Mouse (Mus musculus) intestine, embryonic 14.5 days (tissue): ENCODE measurements around the gene Mns1. TPM values are rescaled to one million over a fixed set of nuclear protein-coding genes. Genes with fewer than 3 reads are reported as not detected.

Experiments
- ATAC-seq: fragments of 200-750 bp; cut with Nextera tagmentation; replicated peaks from 2 replicates; pipeline ENCODE4 v1.8.0; 2017; ENCODE audit warnings: low read depth, moderate number of reproducible peaks, moderate TSS enrichment, moderate library complexity; ENCODE audit not compliant: low FRiP score, low TSS enrichment
- DNase-seq: peaks from one replicate; pipeline ENCODE4 v3.0.0-alpha.2; 2018; ENCODE audit warnings: low spot score
- H3K27ac ChIP-seq: fragments of 300-500 bp; sonication (generic); 2 replicates; pipeline ENCODE4 v1.5.1; 2014; ENCODE audit warnings: low read depth, mild to moderate bottlenecking, control low read depth
- H3K27me3 ChIP-seq: fragments of 300-500 bp; sonication (generic); replicated peaks from 2 replicates; pipeline ENCODE4 v1.6.1; 2014; ENCODE audit warnings: low read length, control low read depth; ENCODE audit not compliant: control insufficient read depth, insufficient read depth
- H3K36me3 ChIP-seq: fragments of 300-500 bp; sonication (generic); 2 replicates; pipeline ENCODE4 v1.6.1; 2014; ENCODE audit warnings: low read length, control low read depth; ENCODE audit not compliant: control insufficient read depth, insufficient read depth
- H3K4me1 ChIP-seq: fragments of 300-500 bp; sonication (generic); replicated peaks from 2 replicates; pipeline ENCODE4 v1.6.1; 2014; ENCODE audit warnings: low read length, control low read depth, mixed read lengths; ENCODE audit not compliant: control insufficient read depth, insufficient read depth
- H3K4me2 ChIP-seq: fragments of 300-500 bp; sonication (generic); 2 replicates; pipeline ENCODE4 v1.6.1; 2014; ENCODE audit warnings: low read length
- H3K4me3 ChIP-seq: fragments of 300-500 bp; sonication (generic); 2 replicates; pipeline ENCODE4 v1.5.1; 2014; ENCODE audit warnings: low read depth, low read length, control low read depth, mixed read lengths
- H3K9ac ChIP-seq: fragments of 300-500 bp; sonication (generic); 2 replicates; pipeline ENCODE4 v1.6.1; 2014; ENCODE audit warnings: mild to moderate bottlenecking, low read length
- H3K9me3 ChIP-seq: fragments of 300-500 bp; sonication (generic); 2 replicates; pipeline ENCODE4 v1.6.1; 2016; ENCODE audit warnings: low read length, control low read depth; ENCODE audit not compliant: control insufficient read depth
- WGBS: fragments of 180-500 bp; shearing (Covaris S2); extraction: QIAGEN DNeasy Blood & Tissue Kit; methylation state at CpG from one replicate; pipeline ENCODE4 v1.1.7; 2014; 5-methylcytosine and 5-hydroxymethylcytosine counted together
- microRNA-seq: library from miRNA; unstranded; fragments of <30 nt; microRNA quantifications from one replicate; pipeline ENCODE4, GENCODE M21; 2016
- polyA plus RNA-seq: library from polyadenylated mRNA; unstranded; fragments of >200 nt; fragmentation: Nextera tagmentation; extraction: Ambion mirVana; gene quantifications from 2 replicates; pipeline ENCODE4 v1.2.1, GENCODE M21; 2014

The Mns1 gene
- polyA plus RNA-seq, 1 experiment from 2014 or later, result 20.9 TPM

DNA sequence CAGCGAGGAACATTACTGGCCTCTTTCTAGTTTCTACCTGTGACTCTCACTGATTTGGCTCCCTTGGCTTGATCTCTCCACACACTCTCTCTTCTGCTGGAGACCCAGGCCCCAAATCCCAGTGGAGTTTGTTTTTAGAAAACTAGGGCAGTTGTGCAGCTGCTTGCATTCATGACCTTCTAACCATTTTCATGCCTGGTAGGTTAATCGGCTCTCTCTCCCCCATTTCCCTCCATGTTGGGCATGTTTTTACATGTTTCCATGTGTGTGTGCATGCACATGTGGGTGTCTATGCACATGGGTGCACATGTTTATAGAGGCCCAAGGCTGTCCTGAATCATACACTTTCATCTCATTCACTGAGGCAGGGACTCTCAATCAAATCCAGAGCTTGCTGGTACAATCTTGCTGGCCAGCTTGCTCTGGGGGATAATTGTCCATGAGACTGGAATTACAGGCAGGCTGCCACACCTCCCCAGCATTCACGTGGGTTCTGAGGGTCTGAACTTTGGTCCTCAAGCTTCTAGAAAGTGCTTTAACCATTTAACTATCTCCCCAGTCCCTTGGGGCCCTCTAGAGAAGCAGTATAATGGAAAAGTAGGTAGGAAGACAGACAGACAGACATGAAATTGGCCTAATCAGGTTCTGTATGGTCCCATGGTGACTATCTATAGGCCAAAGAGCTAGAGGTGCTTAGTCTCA lies 56.3 kb downstream of the Mns1 start:
- Histone ChIP-seq H3K27me3 (no peaks in the 10 kb centered on the region), H3K9me3 (no peaks in the 10 kb centered on the region), H3K36me3 (peaks cover 2% of the 10 kb centered on the region; the same call in 1 of the 2 replicates), H3K4me3 (no peak overlapping the region), H3K4me2 (no peak overlapping the region), H3K27ac (no peak overlapping the region), H3K4me1 (peaks cover 13% of the 10 kb centered on the region), H3K9ac (no peak overlapping the region)
- DNase-seq, result no peak
- no peak for ATAC-seq
- WGBS, result 85% methylated on average over 3 of the region's 3 CpGs

DNA sequence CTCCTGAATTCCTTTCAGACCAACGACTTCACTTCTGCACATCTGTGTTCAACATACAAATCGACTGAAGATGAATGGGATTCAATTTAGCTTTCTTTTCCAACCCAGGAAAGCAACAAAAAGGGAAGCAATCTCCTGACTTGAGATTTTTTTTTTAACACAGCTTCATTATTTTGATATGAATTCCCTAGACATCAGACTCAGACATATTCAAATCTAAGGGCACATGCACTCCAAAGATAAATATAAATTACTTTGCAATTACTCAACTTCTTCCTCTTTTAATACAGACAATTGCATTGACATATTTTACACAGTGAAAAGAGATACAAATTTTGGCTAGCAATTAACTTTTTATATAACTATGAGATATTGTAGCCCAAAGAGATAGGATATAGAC lies 58.9 kb downstream of the Mns1 start:
- no peak overlapping the region for H3K4me3 ChIP-seq
- no peak overlapping the region for H3K9ac ChIP-seq
- ATAC-seq (no peak), DNase-seq (no peak)
- WGBS, result 61% methylated on average over 2 of the region's 2 CpGs
- peaks cover 5% of the 10 kb centered on the region for H3K4me1 ChIP-seq
- H3K27ac ChIP-seq, result no peak overlapping the region
- H3K27me3 ChIP-seq, result no peaks in the 10 kb centered on the region
- H3K9me3 ChIP-seq, result no peaks in the 10 kb centered on the region
- no peak overlapping the region for H3K4me2 ChIP-seq
- H3K36me3 ChIP-seq, result no peaks in the 10 kb centered on the region

DNA sequence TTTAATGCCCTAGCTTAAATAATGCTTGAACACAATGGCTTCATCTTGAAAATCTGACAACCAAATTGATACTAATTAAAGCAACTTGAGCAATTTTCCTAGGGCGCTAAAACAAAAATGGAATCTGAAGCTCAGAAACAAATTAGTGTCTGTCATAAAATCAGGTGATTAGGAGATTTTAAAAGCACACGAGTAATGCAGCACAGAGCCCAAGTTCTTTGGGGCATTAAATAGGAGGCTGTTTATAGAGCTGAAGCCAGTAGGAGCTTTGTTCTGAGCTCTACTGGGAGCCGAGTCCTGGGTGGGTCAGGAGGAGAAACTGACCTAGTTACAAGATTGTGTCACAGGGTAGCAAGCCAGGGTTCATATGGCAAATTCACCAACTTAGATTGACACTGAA lies 59.4 kb downstream of the Mns1 start:
- Histone ChIP-seq H3K9me3 (no peaks in the 10 kb centered on the region), H3K9ac (no peak overlapping the region), H3K27me3 (no peaks in the 10 kb centered on the region), H3K4me3 (no peak overlapping the region), H3K27ac (no peak overlapping the region), H3K4me2 (no peak overlapping the region), H3K36me3 (no peaks in the 10 kb centered on the region), H3K4me1 (peaks cover 5% of the 10 kb centered on the region)
- no peak for DNase-seq
- ATAC-seq, result no peak
- 77% methylated on average over 3 of the region's 3 CpGs for WGBS

Small RNA genes within 50 kb of the gene (microRNA-seq; reads per million reads assigned to microRNA genes)
- gene Gm28010, result not detected

Other genes with a start within 250 kb of the Mns1 start
- 34.6 and 39.5 TPM in 2 replicates for gene Zfp280d, start 163.2 kb upstream of the Mns1 start, polyA plus RNA-seq
- 22.8 and 25.0 TPM in 2 replicates for gene Tex9, start 54.2 kb downstream of the Mns1 start, polyA plus RNA-seq
- 17.9 and 18.0 TPM in 2 replicates for gene Rfx7, start 94.2 kb downstream of the Mns1 start, polyA plus RNA-seq
- 671 and 756 TPM in 2 replicates for gene Nedd4, start 224.3 kb downstream of the Mns1 start, polyA plus RNA-seq